Mouse (Mus musculus): Measurements from ENCODE around the gene Osbpl7. TPM values are rescaled to one million over a fixed set of nuclear protein-coding genes. Genes with fewer than 3 reads are reported as not detected.

Gene Osbpl7
- polyA plus RNA-seq (2015; fragmentation: Nextera tagmentation; extraction: Ambion mirVana): 8.5 and 12.0 TPM in 2 replicates

DNA sequence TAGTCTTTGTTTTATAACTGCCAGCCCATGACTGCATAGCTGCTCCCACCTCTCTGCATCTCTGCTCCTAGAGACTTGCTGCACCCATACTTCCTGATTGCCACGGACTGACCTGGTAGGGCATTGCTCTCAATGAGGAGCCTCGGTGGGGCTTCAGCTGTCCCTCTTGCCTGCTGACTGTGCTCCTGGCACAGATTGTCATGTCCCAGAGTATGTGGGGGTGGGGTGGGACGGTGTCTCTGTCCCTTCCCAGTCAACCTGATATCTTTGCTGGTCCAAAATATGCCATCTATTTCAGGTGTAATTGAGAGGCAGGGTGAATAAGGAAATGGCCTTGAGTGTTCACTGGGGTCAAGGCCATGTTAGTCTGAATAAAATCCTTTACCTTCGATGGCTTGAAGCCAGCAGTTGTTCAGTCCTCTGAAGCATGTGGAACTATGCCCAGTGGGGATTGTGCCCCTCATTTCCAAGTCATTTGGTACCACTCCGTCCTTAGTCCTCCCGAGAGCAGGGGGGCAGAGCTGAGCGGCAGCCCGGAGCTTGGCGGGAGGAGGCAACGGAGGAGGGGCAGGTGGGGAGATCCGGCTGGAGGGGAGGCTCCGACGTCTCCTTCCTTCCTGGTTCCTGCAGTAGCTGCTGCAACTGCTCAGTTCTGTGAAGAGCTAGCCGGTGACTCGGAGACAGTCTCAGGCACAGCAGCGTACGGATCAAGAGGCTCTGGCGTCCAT lies at the start of gene Osbpl7:
Osbpl7 (plus strand) TSS at position 413 of the 728 bp plus-strand sequence.

GRCm38 (mm10) chr11:97013121-97013670 lies 37.2 kb upstream of the Osbpl7 start, which contains the start of gene Sp6:
Sp6 (plus strand) TSS chr11:97013394.

GRCm38 (mm10) chr11:97029686-97030417 lies 20.6 kb upstream of the Osbpl7 start, which contains the start of gene Scrn2:
Scrn2 (plus strand) TSS chr11:97029938.

DNA sequence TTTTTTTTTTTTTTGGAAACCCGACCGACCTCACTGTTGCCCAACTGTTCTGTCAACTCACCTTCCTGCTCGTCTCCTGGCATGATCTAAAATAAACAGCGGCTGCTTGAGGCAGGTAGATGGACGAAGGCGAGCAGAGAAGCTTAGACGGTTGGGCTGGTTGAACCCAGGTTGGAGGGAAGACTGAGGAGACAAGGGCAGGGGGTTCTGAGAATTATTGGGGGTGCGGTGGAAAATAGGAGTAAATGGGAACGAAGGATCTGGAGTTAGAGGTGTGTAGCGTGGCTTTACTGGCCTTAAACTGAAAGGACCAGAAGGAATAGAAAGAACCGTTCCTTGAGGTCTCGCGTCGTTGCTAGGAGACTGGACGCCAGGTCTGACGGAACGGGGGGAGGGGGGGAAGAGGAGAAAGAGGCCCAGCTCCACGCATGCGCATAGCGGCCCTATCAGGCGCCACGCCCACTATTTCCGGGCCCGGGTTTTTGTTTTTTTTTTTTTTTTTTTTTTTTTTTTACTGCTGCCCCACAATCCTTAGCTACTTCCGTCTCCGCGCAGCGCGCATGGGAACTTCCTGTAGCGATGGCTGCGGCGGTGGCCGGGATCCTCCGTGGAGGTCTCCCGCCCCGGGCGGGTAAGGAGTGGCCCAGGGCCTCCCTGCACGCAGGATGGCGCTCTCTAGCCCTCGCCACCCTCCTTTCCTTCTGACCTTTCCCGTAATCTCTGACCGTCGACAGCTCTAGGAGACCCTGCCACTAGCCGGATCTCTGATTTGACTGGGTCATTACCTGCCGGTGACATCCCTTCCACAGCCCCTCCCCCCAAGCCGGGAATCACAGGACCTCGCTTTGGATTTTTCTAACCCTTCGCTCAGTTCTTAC lies 9.2 kb upstream of the Osbpl7 start, which contains the start of the genes Lrrc46 and Mrpl10:
Lrrc46 (minus strand) TSS at position 386 of the 878 bp plus-strand sequence.
Mrpl10 (plus strand) TSS at position 539 of the 878 bp plus-strand sequence.

GRCm38 (mm10) chr11:97114671-97115601 lies 64.5 kb downstream of the Osbpl7 start, which contains the start of gene Tbx21:
Tbx21 (minus strand) TSS chr11:97115331.

Small RNAs within 50 kb of the gene (microRNA-seq; reads per million reads assigned to microRNA genes)
- gene Mir8103: 1.2 reads per million

Other genes with a start within 250 kb of the Osbpl7 start
- gene Nfe2l1, start 220.7 kb upstream of the Osbpl7 start, polyA plus RNA-seq (2015; fragmentation: Nextera tagmentation; extraction: Ambion mirVana): 66.9 and 68.8 TPM in 2 replicates
- 30.1 and 42.5 TPM in 2 replicates for gene Copz2, start 200.8 kb upstream of the Osbpl7 start, polyA plus RNA-seq (2015; fragmentation: Nextera tagmentation; extraction: Ambion mirVana)
- gene Cdk5rap3, start 134.1 kb upstream of the Osbpl7 start, polyA plus RNA-seq (2015; fragmentation: Nextera tagmentation; extraction: Ambion mirVana): 72.4 and 74.2 TPM in 2 replicates
- 0.23 and 0.32 TPM in 2 replicates for gene Prr15l, start 122.5 kb upstream of the Osbpl7 start, polyA plus RNA-seq (2015; fragmentation: Nextera tagmentation; extraction: Ambion mirVana)
- gene Pnpo, start 106.6 kb upstream of the Osbpl7 start, polyA plus RNA-seq (2015; fragmentation: Nextera tagmentation; extraction: Ambion mirVana): 30.2 and 33.2 TPM in 2 replicates
- 10.1 and 11.6 TPM in 2 replicates for gene Sp2, start 67.7 kb upstream of the Osbpl7 start, polyA plus RNA-seq (2015; fragmentation: Nextera tagmentation; extraction: Ambion mirVana)
- gene Sp6, start 37.2 kb upstream of the Osbpl7 start, polyA plus RNA-seq (2015; fragmentation: Nextera tagmentation; extraction: Ambion mirVana): 0.36 and 0.45 TPM in 2 replicates
- 9.1 and 11.5 TPM in 2 replicates for gene Scrn2, start 20.7 kb upstream of the Osbpl7 start, polyA plus RNA-seq (2015; fragmentation: Nextera tagmentation; extraction: Ambion mirVana)
- gene Lrrc46, start 9.2 kb upstream of the Osbpl7 start, polyA plus RNA-seq (2015; fragmentation: Nextera tagmentation; extraction: Ambion mirVana): 2.2 and 2.8 TPM in 2 replicates
- gene Mrpl10, start 9.1 kb upstream of the Osbpl7 start, polyA plus RNA-seq (2015; fragmentation: Nextera tagmentation; extraction: Ambion mirVana): 64.7 and 67.8 TPM in 2 replicates
- 0.32 and 0.45 TPM in 2 replicates for gene Tbx21, start 64.7 kb downstream of the Osbpl7 start, polyA plus RNA-seq (2015; fragmentation: Nextera tagmentation; extraction: Ambion mirVana)
- gene Tbkbp1, start 100.9 kb downstream of the Osbpl7 start, polyA plus RNA-seq (2015; fragmentation: Nextera tagmentation; extraction: Ambion mirVana): 12.1 and 13.1 TPM in 2 replicates
- 24.1 and 27.3 TPM in 2 replicates for gene Kpnb1, start 137.3 kb downstream of the Osbpl7 start, polyA plus RNA-seq (2015; fragmentation: Nextera tagmentation; extraction: Ambion mirVana)
- 90.5 and 99.5 TPM in 2 replicates for gene Npepps, start 230.0 kb downstream of the Osbpl7 start, polyA plus RNA-seq (2015; fragmentation: Nextera tagmentation; extraction: Ambion mirVana)

Data from neural tube, postnatal 0 days (tissue).